Mouse (Mus musculus) frontal cortex, adult 2 months (tissue): ENCODE measurements around the gene Tff2. TPM values are rescaled to one million over a fixed set of nuclear protein-coding genes. Genes with fewer than 3 reads are reported as not detected.

Source experiments
- polyA plus RNA-seq: library from polyadenylated mRNA; depleted of rRNA; stranded (reverse); fragments of >200 nt; gene quantifications from 2 replicates; pipeline ENCODE4 v1.2.3, GENCODE M21; 2012; rRNA removed

The Tff2 gene
- polyA plus RNA-seq, 1 experiment, result not detected

Other genes starting within 250 kb of the Tff2 start
- gene Glp1r, start 242.5 kb downstream of the Tff2 start, polyA plus RNA-seq, result 0.70 and 0.74 TPM in 2 replicates
- 0.22 and 0.80 TPM in 2 replicates for gene Umodl1, start 189.6 kb downstream of the Tff2 start, polyA plus RNA-seq
- gene Abcg1, start 86.6 kb downstream of the Tff2 start, polyA plus RNA-seq, result 29.5 and 29.6 TPM in 2 replicates
- gene Tff3, start 14.6 kb downstream of the Tff2 start, polyA plus RNA-seq, result 0.24 and 1.8 TPM in 2 replicates
- not detected in 2 replicates for gene Tff1, start 21.0 kb upstream of the Tff2 start, polyA plus RNA-seq
- gene Tmprss3, start 54.7 kb upstream of the Tff2 start, polyA plus RNA-seq, result 0.04 TPM in 1 of 2 replicates, not detected in the other
- not detected in 2 replicates for gene Ubash3a, start 63.6 kb upstream of the Tff2 start, polyA plus RNA-seq
- 4.7 and 4.8 TPM in 2 replicates for gene Rsph1, start 133.1 kb upstream of the Tff2 start, polyA plus RNA-seq
- gene Slc37a1, start 142.5 kb upstream of the Tff2 start, polyA plus RNA-seq, result 13.3 and 13.6 TPM in 2 replicates
- 28.6 and 29.6 TPM in 2 replicates for gene Pde9a, start 241.9 kb upstream of the Tff2 start, polyA plus RNA-seq